Mouse (Mus musculus) heart, embryonic 13.5 days (tissue): ENCODE results near the gene Usf3. TPM values are rescaled to one million over a fixed set of nuclear protein-coding genes. Genes with fewer than 3 reads are reported as not detected.

Source experiments
- ATAC-seq: fragments of 200-750 bp; cut with Nextera tagmentation; 2 replicates; pipeline ENCODE4 v1.8.0; 2017; ENCODE audit warnings: moderate TSS enrichment; ENCODE audit not compliant: insufficient number of reproducible peaks, low FRiP score, low TSS enrichment; ENCODE audit errors: extremely low read depth
- H3K27ac ChIP-seq: fragments of 300-500 bp; sonication (generic); replicated peaks from 2 replicates; pipeline ENCODE4 v1.5.1; 2015; ENCODE audit warnings: moderate library complexity, mild to moderate bottlenecking, inconsistent platforms
- H3K27me3 ChIP-seq: fragments of 300-500 bp; sonication (generic); replicated peaks from 2 replicates; pipeline ENCODE4 v1.6.1; 2015; ENCODE audit warnings: mild to moderate bottlenecking, inconsistent platforms
- H3K36me3 ChIP-seq: fragments of 300-500 bp; sonication (generic); 2 replicates; pipeline ENCODE4 v1.6.1; 2015; ENCODE audit warnings: mild to moderate bottlenecking, inconsistent platforms
- H3K4me1 ChIP-seq: fragments of 300-500 bp; sonication (generic); 2 replicates; pipeline ENCODE4 v1.6.1; 2015; ENCODE audit warnings: inconsistent platforms
- H3K4me2 ChIP-seq: fragments of 300-500 bp; sonication (generic); 2 replicates; pipeline ENCODE4 v1.6.1; 2015; ENCODE audit warnings: inconsistent platforms, mild to moderate bottlenecking, moderate library complexity
- H3K4me3 ChIP-seq: fragments of 300-500 bp; sonication (generic); 2 replicates; pipeline ENCODE4 v1.5.1; 2015; ENCODE audit warnings: moderate library complexity, mild to moderate bottlenecking, inconsistent platforms
- H3K9ac ChIP-seq: fragments of 300-500 bp; sonication (generic); 2 replicates; pipeline ENCODE4 v1.6.1; 2015; ENCODE audit warnings: inconsistent platforms, mild to moderate bottlenecking, moderate library complexity
- H3K9me3 ChIP-seq: fragments of 300-500 bp; sonication (generic); 2 replicates; pipeline ENCODE4 v1.6.1; 2016; ENCODE audit warnings: inconsistent platforms
- WGBS: fragments of 180-500 bp; shearing (Covaris S2); methylation state at CpG from one replicate; pipeline ENCODE4 v1.1.7; 2015; ENCODE audit warnings: mixed read lengths; 5-methylcytosine and 5-hydroxymethylcytosine counted together
- polyA plus RNA-seq: library from polyadenylated mRNA; unstranded; fragments of >200 nt; fragmentation: Nextera tagmentation; extraction: Ambion mirVana; gene quantifications from 2 replicates; pipeline ENCODE4 v1.2.1, GENCODE M21; 2015

The Usf3 gene
- polyA plus RNA-seq, 1 experiment from 2014 or later: 1.8 TPM

DNA sequence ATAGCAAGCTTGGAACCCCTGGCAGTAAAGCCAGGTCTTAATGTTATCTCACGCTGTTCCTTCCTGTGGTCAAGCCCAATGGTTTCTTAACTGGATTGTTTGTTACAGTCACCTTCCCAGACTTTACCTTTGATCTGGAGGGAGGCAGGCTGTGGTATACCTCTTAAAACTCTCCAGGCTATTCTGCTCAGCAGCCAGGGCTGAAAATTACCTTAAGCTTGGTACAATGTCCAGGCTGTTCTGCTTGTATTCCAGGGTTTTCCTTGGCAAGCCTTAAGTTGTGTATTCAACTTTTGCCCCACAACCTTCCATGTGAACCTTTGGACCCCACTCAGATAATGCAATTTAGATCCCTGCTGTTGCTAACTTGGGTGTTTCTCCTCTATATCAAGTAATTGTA, 2.0 kb downstream of the Usf3 start:
- peaks cover 26% of the 10 kb centered on the region for H3K4me1 ChIP-seq
- H3K27me3 ChIP-seq: no peaks in the 10 kb centered on the region
- no peak overlapping the region for H3K4me3 ChIP-seq
- H3K9ac ChIP-seq: no peak overlapping the region
- WGBS: 50% methylated on average over 1 of the region's 1 CpGs
- 0 out of 2 replicates have a peak, but pooled peaks cover 2% of the 10 kb centered on the region for H3K36me3 ChIP-seq
- no peak for ATAC-seq
- H3K9me3 ChIP-seq: no peaks in the 10 kb centered on the region
- peak overlapping the region; percentile 74 for H3K4me2 ChIP-seq
- H3K27ac ChIP-seq: no peak overlapping the region

- 82% methylated on average over 2 of the region's 2 CpGs for WGBS
- Histone ChIP-seq H3K27ac (no peak overlapping the region), H3K36me3 (peaks cover 4% of the 10 kb centered on the region), H3K4me2 (no peak overlapping the region), H3K4me3 (no peak overlapping the region), H3K4me1 (peaks cover 26% of the 10 kb centered on the region), H3K27me3 (no peaks in the 10 kb centered on the region), H3K9me3 (no peaks in the 10 kb centered on the region), H3K9ac (no peak overlapping the region)
- no peak for ATAC-seq
These were observed 3.5 kb downstream of the Usf3 start for GRCm38 (mm10) chr16:44176511-44176910.

- Histone ChIP-seq H3K9me3 (no peaks in the 10 kb centered on the region), H3K9ac (no peak overlapping the region), H3K4me2 (no peak overlapping the region), H3K27me3 (no peaks in the 10 kb centered on the region), H3K4me3 (no peak overlapping the region), H3K27ac (no peak overlapping the region), H3K36me3 (peaks cover 10% of the 10 kb centered on the region), H3K4me1 (peaks cover 22% of the 10 kb centered on the region)
- no peak for ATAC-seq
- WGBS: 65% methylated on average over 1 of the region's 1 CpGs
These were observed 5.5 kb downstream of the Usf3 start for GRCm38 (mm10) chr16:44178555-44178954.

DNA sequence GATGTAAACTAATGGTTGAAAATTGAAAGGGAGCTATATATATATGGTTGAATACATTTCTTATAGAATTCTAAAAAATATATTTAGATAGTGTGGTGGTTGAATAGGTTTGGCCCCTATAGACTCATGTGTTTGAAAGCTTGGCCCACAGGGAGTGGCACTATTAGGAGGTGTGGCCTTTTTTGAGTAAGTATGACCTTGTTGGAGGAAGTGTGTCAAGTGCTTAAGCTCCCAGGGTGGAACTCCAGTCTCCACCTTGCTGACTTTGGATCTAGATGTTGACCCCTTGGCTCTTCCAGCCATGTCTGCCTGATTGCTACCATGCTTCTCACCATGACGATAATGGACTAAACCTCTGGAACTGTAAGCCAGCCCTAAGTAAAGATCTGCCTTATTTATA, 9.6 kb downstream of the Usf3 start:
- H3K9ac ChIP-seq: no peak overlapping the region
- H3K4me3 ChIP-seq: no peak overlapping the region
- 94% methylated on average over 1 of the region's 1 CpGs for WGBS
- H3K4me2 ChIP-seq: no peak overlapping the region
- H3K4me1 ChIP-seq: no peaks in the 10 kb centered on the region
- H3K27ac ChIP-seq: no peak overlapping the region
- H3K9me3 ChIP-seq: no peaks in the 10 kb centered on the region
- ATAC-seq: no peak
- no peaks in the 10 kb centered on the region for H3K27me3 ChIP-seq
- H3K36me3 ChIP-seq: peaks cover 10% of the 10 kb centered on the region

DNA sequence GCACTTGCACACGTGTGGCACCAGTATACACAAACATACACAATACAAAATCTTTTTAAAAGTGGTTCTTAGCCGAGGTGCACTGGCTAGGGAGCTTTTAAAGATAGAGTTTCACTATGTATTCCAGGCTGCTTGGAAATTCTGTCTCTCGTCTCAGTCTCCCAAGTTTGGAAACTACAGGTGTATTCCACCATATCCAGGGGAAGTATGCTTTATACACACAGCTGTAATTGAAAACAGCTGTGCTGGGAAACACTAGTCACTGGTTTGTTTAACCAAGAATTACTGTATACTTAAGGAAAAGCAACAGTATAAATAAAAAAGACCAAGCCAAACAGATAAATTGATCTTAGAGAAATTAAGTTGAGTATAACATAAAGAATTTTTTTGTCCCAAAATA, 11.7 kb downstream of the Usf3 start:
- no peak for ATAC-seq
- 85% methylated on average over 3 of the region's 3 CpGs for WGBS
- no peaks in the 10 kb centered on the region for H3K9me3 ChIP-seq
- H3K27me3 ChIP-seq: no peaks in the 10 kb centered on the region
- no peak overlapping the region for H3K4me3 ChIP-seq
- no peak overlapping the region for H3K4me2 ChIP-seq
- peaks cover 12% of the 10 kb centered on the region for H3K36me3 ChIP-seq
- H3K4me1 ChIP-seq: no peaks in the 10 kb centered on the region
- H3K27ac ChIP-seq: no peak overlapping the region
- H3K9ac ChIP-seq: no peak overlapping the region

DNA sequence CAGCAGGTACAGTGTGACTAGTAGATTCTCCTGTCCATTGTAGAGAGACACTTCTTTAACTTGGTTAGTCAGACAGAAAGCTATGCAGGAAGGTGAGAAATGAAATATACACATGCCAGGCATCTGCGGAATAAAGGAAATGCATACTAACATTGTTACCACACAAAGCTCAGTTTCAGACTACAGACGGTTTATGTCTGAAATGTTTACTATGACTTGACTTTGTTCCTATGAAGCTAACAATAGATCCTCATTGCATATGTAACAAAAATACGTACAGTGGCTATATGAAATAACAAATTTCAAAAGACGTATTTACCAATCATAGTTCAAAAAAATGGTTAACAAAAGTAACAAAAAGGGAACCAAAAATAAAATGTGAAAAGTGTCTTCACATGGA, 14.1 kb downstream of the Usf3 start:
- no peak for ATAC-seq
- Histone ChIP-seq H3K27ac (no peak overlapping the region), H3K4me2 (no peak overlapping the region), H3K4me3 (no peak overlapping the region), H3K36me3 (peaks cover 5% of the 10 kb centered on the region), H3K4me1 (peaks cover 14% of the 10 kb centered on the region), H3K9me3 (no peaks in the 10 kb centered on the region), H3K9ac (no peak overlapping the region), H3K27me3 (no peaks in the 10 kb centered on the region)
- WGBS: 94% methylated on average over 4 of the region's 4 CpGs

DNA sequence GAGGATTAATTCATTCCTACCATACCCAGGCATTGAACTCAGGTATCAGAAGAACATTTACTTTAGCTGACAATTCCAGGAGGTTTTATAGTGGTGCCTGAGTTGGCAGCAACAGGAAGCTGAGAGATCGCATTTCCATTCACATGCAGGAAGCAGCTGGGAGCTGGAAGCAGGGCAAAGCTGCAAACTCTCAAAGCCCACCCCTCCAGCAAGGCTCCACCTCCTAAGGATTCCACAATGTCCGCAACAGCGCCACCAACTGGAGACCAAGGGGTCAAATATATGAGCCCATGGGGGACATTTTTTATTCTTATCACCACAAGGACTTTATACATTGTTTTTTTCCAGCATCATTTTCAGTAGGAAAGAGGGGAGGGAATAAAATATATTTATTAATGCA, 15.7 kb downstream of the Usf3 start:
- Histone ChIP-seq H3K9me3 (no peaks in the 10 kb centered on the region), H3K36me3 (peaks cover 5% of the 10 kb centered on the region), H3K4me3 (no peak overlapping the region), H3K4me2 (no peak overlapping the region), H3K27me3 (no peaks in the 10 kb centered on the region), H3K4me1 (peaks cover 19% of the 10 kb centered on the region), H3K27ac (no peak overlapping the region), H3K9ac (no peak overlapping the region)
- 78% methylated on average over 3 of the region's 3 CpGs for WGBS
- no peak for ATAC-seq

- Histone ChIP-seq H3K9ac (no peak overlapping the region), H3K4me2 (no peak overlapping the region), H3K4me1 (peaks cover 19% of the 10 kb centered on the region), H3K27me3 (no peaks in the 10 kb centered on the region), H3K36me3 (peaks cover 5% of the 10 kb centered on the region), H3K9me3 (no peaks in the 10 kb centered on the region), H3K27ac (no peak overlapping the region), H3K4me3 (no peak overlapping the region)
- ATAC-seq: no peak
- WGBS: 65% methylated on average over 6 of the region's 6 CpGs
These were observed 17.0 kb downstream of the Usf3 start for GRCm38 (mm10) chr16:44190032-44190431.

DNA sequence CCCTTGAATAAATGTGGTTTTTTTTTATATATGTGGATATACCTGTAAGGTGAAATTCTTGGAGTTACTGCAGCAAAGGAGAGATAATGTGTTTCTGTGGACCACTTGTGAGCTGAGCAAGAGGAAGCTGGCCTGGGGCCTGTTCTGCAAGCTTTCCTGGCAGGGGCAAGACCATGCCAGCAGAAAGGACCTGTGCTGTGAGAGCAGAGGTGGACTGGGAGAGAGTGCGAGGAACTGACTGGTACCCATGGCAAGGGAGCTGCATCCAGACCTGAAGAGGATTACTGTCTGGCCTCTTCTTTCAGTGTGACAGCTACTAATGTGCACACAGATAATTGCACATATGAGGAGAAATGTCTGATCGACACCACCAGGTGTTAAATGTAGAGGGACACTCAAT, 17.9 kb downstream of the Usf3 start:
- no peak for ATAC-seq
- Histone ChIP-seq H3K36me3 (peaks cover 5% of the 10 kb centered on the region), H3K9ac (no peak overlapping the region), H3K4me3 (no peak overlapping the region), H3K4me2 (no peak overlapping the region), H3K27ac (no peak overlapping the region), H3K9me3 (no peaks in the 10 kb centered on the region), H3K27me3 (no peaks in the 10 kb centered on the region), H3K4me1 (peaks cover 19% of the 10 kb centered on the region)
- WGBS: 86% methylated on average over 2 of the region's 2 CpGs

- Histone ChIP-seq H3K4me2 (no peak overlapping the region), H3K36me3 (peaks cover 52% of the 10 kb centered on the region), H3K27ac (no peak overlapping the region), H3K9me3 (peaks cover 3% of the 10 kb centered on the region; the same call in 1 of the 2 replicates), H3K4me3 (no peak overlapping the region), H3K4me1 (no peaks in the 10 kb centered on the region), H3K9ac (no peak overlapping the region), H3K27me3 (no peaks in the 10 kb centered on the region)
- ATAC-seq: no peak
- WGBS: 86% methylated on average over 14 of the region's 14 CpGs
These were observed 26.1 kb downstream of the Usf3 start for GRCm38 (mm10) chr16:44199066-44199703.

GRCm38 (mm10) chr16:44200146-44200545, 27.1 kb downstream of the Usf3 start:
- 93% methylated on average over 4 of the region's 4 CpGs for WGBS
- no peak overlapping the region for H3K4me2 ChIP-seq
- H3K9ac ChIP-seq: no peak overlapping the region
- ATAC-seq: no peak
- no peak overlapping the region for H3K27ac ChIP-seq
- H3K4me1 ChIP-seq: no peaks in the 10 kb centered on the region
- H3K27me3 ChIP-seq: no peaks in the 10 kb centered on the region
- peaks cover 61% of the 10 kb centered on the region for H3K36me3 ChIP-seq
- peaks cover 3% of the 10 kb centered on the region; the same call in 1 of the 2 replicates for H3K9me3 ChIP-seq
- no peak overlapping the region for H3K4me3 ChIP-seq

- Histone ChIP-seq H3K9ac (no peak overlapping the region), H3K4me2 (no peak overlapping the region), H3K27me3 (no peaks in the 10 kb centered on the region), H3K36me3 (peaks cover 93% of the 10 kb centered on the region), H3K27ac (no peak overlapping the region), H3K4me1 (no peaks in the 10 kb centered on the region), H3K9me3 (peaks cover 3% of the 10 kb centered on the region; the same call in 1 of the 2 replicates), H3K4me3 (no peak overlapping the region)
- ATAC-seq: no peak
- WGBS: 71% methylated on average over 6 of the region's 6 CpGs
These were observed 31.3 kb downstream of the Usf3 start for GRCm38 (mm10) chr16:44204331-44204730.
